10 mouse cellular contexts compared by ENCODE assay signal in genomic region chr4:55723124-55723523, GRCm38 (mm10).
DNase-seq lines count a peak whose midpoint lies in the region; ATAC-seq lines count a peak whose summit lies in the region.
"Had no signal": no experiment of that assay in that cellular context is flagged by ENCODE, and none has a peak within 500 bp of the region (broad histone marks: within the 10 kb centered on the region; RNA-seq: fewer than 3 reads in every experiment).

No protein-coding gene starts in this region.

- no peak overlapping the region for H3K27ac ChIP-seq in limb, embryonic 15.5 days
- no peak overlapping the region for H3K27ac ChIP-seq in limb, embryonic 10.5 days
- H3K27ac ChIP-seq: limb, embryonic 12.5 days had no signal

- H3K27me3 ChIP-seq in limb, embryonic 15.5 days, result no peaks in the 10 kb centered on the region
- H3K27me3 ChIP-seq in limb, embryonic 10.5 days (ENCODE audit: low read depth, poor library complexity, severe bottlenecking), result no peaks in the 10 kb centered on the region
- H3K27me3 ChIP-seq: limb, embryonic 12.5 days had no signal

- no peaks in the 10 kb centered on the region for H3K36me3 ChIP-seq in limb, embryonic 15.5 days
- no peaks in the 10 kb centered on the region for H3K36me3 ChIP-seq in limb, embryonic 10.5 days
- H3K36me3 ChIP-seq: limb, embryonic 12.5 days had no signal

- H3K9ac ChIP-seq in limb, embryonic 15.5 days, result no peak overlapping the region
- H3K9ac ChIP-seq: limb, embryonic 12.5 days had no signal

- intact Hi-C loops in heart, postnatal 14 days (cut with DNase I), result no loop called here

- H3K4me2 ChIP-seq in limb, embryonic 15.5 days, result no peak overlapping the region
- H3K4me2 ChIP-seq: limb, embryonic 12.5 days had no signal

- H3K4me1 ChIP-seq in limb, embryonic 15.5 days, result peaks cover 10% of the 10 kb centered on the region; the same call in 1 of the 2 replicates
- H3K4me1 ChIP-seq in limb, embryonic 10.5 days, result no peaks in the 10 kb centered on the region
- H3K4me1 ChIP-seq: limb, embryonic 12.5 days had no signal

- no peak overlapping the region for H3K4me3 ChIP-seq in limb, embryonic 15.5 days
- no peak overlapping the region for H3K4me3 ChIP-seq in limb, embryonic 10.5 days
- H3K4me3 ChIP-seq: limb, embryonic 12.5 days had no signal

- peak; percentile 18 for DNase-seq in adrenal gland, postnatal 10 days
- no peak for DNase-seq in adrenal gland, adult 8-10 months
- DNase-seq in limb, embryonic 10.5 days (ENCODE audit: low spot score), result no peak
- DNase-seq in NIH3T3 (ENCODE audit: low read depth), result peak; percentile 49
- peak; percentile 53 to 56 for DNase-seq in heart, postnatal 14 days
- DNase-seq in kidney, postnatal 10 days, result no peak
- no peak for DNase-seq in spleen, postnatal 10 days (ENCODE audit: low spot score in 2 of 2)

- 0 out of 2 replicates have a peak, but pooled peaks have one; percentile 56 for ATAC-seq in limb, embryonic 15.5 days (ENCODE audit: insufficient number of reproducible peaks, low FRiP score, low TSS enrichment, low read depth)
- ATAC-seq: activated CD4-positive, CD25-positive, alpha-beta regulatory T cell, adult 4 months had no signal

- no peaks in the 10 kb centered on the region for H3K9me3 ChIP-seq in limb, embryonic 15.5 days
- no peaks in the 10 kb centered on the region for H3K9me3 ChIP-seq in limb, embryonic 10.5 days (replicated peaks)
- H3K9me3 ChIP-seq: limb, embryonic 12.5 days had no signal

- 67% methylated on average over 1 of the region's 1 CpGs for WGBS in limb, embryonic 15.5 days
- WGBS in limb, embryonic 10.5 days, result 94% methylated on average over 1 of the region's 1 CpGs

Comparison
In these comparisons a context has a peak if more than half of its experiments do, and no peak if none do; other contexts are left out.
1. DNase-seq: peak in adrenal gland, postnatal 10 days (single experiment), NIH3T3 (single experiment) and heart, postnatal 14 days (2 of 2); none in adrenal gland, adult 8-10 months (single experiment), limb, embryonic 10.5 days (single experiment), kidney, postnatal 10 days (single experiment) and spleen, postnatal 10 days (0 of 2).